Mouse (Mus musculus) CH12.LX (cell line): Measurements from ENCODE around the gene Atg101.

Experiments
- CHD1 ChIP-seq: IDR thresholded peaks from 2 replicates; pipeline ENCODE4 v1.6.1; 2012; ENCODE audit warnings: low read depth, low read length, improper control_type of control experiment, inconsistent platforms
- CTCF ChIP-seq, 2 experiments: IDR thresholded peaks in 1 of 2; conservative IDR thresholded peaks in 1 of 2; 2 replicates each; pipeline ENCODE4 v1.5.1; 2011 to 2012; ENCODE audit warnings: low read depth in 2 of 2, low read length in 2 of 2, improper control_type of control experiment in 1 of 2, inconsistent platforms in 1 of 2, mild to moderate bottlenecking in 1 of 2, moderate library complexity in 1 of 2
- EP300 ChIP-seq: IDR thresholded peaks from 2 replicates; pipeline ENCODE4 v1.6.1; 2011; ENCODE audit warnings: low read length, improper control_type of control experiment
- ETS1 ChIP-seq: conservative IDR thresholded peaks from 2 replicates; pipeline ENCODE4 v1.6.1; 2012; ENCODE audit warnings: low read depth, mild to moderate bottlenecking, inconsistent platforms, low read length, improper control_type of control experiment, moderate library complexity
- HCFC1 ChIP-seq: IDR thresholded peaks from 2 replicates; pipeline ENCODE4 v1.6.1; 2012; ENCODE audit warnings: low read depth, mild to moderate bottlenecking, inconsistent platforms, low read length, improper control_type of control experiment
- MAX ChIP-seq: IDR thresholded peaks from 2 replicates; pipeline ENCODE4 v1.6.1; 2011; ENCODE audit warnings: low read length, improper control_type of control experiment
- POLR2A ChIP-seq: IDR thresholded peaks from 2 replicates; pipeline ENCODE4 v1.6.1; 2011; ENCODE audit warnings: low read depth, mild to moderate bottlenecking, improper control_type of control experiment, low read length
- TBP ChIP-seq: conservative IDR thresholded peaks from 2 replicates; pipeline ENCODE4 v1.6.1; 2011; ENCODE audit warnings: low read depth, low read length, improper control_type of control experiment
- TCF12 ChIP-seq: IDR thresholded peaks from 2 replicates; pipeline ENCODE4 v1.6.1; 2014; ENCODE audit warnings: low read depth, mild to moderate bottlenecking, inconsistent platforms, low read length, improper control_type of control experiment
- USF1 ChIP-seq: IDR thresholded peaks from 2 replicates; pipeline ENCODE4 v1.6.1; 2014; ENCODE audit warnings: low read depth, mild to moderate bottlenecking, inconsistent platforms, low read length, improper control_type of control experiment

GRCm38 (mm10) chr15:101318889-101319765 lies 35.1 kb downstream of the Atg101 start:
- TF ChIP-seq CTCF (conservative IDR thresholded peaks at IDR 0.05 in 1 of 2, IDR thresholded peaks at IDR 0.05 in 1 of 2; ENCODE audit: low read depth in 2 of 2, low read length in 2 of 2), result no peak
- peak; percentile 34; the same call in 1 of the 2 replicates for TF ChIP-seq TCF12
- no peak for TF ChIP-seq USF1
- TF ChIP-seq POLR2A, result 0 out of 2 replicates have a peak, but pooled peaks have one; percentile 29
- peak; percentile 97 for TF ChIP-seq TBP
- TF ChIP-seq MAX, result peak; percentile 64
- 0 out of 2 replicates have a peak, but pooled peaks have one; percentile 64 for TF ChIP-seq CHD1
- no peak for TF ChIP-seq HCFC1
- peak; percentile 48 for TF ChIP-seq ETS1
- TF ChIP-seq EP300, result peak; percentile 63
